Mouse (Mus musculus): Measurements from ENCODE around the gene Them5.

DNA sequence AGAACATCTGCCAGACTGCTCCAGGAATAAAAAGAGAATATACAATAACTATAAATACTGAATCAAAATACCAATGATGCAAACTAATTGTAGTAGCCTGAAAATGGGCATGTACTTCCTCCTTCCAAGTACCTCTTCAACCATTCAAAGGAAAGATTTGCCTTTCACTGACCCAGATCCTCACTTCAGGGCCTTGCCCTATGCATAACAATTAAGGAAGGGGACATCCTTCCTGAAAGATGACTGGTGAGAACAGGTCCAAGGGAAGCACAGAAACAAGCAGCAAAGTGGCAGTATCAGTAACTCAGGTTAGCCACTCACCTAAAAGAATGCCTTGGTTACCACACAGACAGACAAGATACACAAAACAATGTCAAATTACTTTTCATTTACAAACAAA, 34.9 kb upstream of the Them5 start:
- TF ChIP-seq EP300 (IDR thresholded peaks at IDR 0.05; ENCODE audit: low read depth) (no peak), CTCF (IDR thresholded peaks at IDR 0.05; ENCODE audit: low read depth) (no peak)

All from liver, embryonic 14.5 days (tissue).